Mouse (Mus musculus) liver, postnatal 0 days (tissue): ENCODE data around the gene Guk1.

Experiments used
- CTCF ChIP-seq: sonication (generic); IDR thresholded peaks from 2 replicates; pipeline ENCODE4 v1.5.1; 2016; ENCODE audit warnings: antibody characterized with exemption, low read depth
- EP300 ChIP-seq: IDR thresholded peaks from 2 replicates; pipeline ENCODE4 v1.6.1; 2016; ENCODE audit warnings: antibody characterized with exemption, low read depth, mild to moderate bottlenecking

DNA sequence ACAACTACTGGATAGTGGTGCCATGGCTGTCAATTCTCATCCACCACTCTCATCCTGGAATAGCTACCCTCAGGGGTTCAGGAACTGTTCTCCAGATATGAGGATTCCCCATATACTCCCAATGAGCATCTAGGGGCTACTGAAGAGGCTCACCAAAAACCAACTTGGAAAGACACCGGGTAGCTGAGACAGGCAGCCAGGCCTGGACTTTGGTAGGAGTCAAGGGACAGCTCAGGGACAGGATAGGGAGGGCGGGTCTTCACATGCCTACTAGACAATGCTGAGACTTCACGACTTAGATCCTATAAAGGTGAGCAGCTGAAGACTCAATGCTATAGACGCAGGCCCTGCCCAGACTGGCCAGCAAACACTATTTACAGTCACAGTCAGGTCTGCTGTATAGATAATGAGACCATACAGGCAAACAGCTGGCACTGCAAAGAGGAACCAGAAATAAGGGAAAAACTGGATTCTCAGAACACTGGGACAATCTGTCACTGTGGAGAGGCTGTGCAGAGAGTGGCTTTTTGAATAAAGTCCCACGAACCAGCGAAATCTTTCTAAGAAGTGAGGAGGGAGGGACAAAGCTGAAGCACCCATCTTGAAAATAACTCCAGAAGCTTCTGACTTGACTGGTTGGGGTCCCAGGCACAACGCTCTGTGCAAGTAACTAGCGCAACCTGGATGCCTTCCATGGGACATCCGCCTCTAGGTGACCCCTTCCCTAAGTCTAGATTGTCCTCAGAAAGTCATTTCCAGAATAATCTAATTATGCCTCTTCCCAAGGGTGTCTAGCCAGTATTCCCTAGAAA is 29.4 kb downstream of the Guk1 start:
- TF ChIP-seq CTCF (no peak), EP300 (no peak)
